Mouse (Mus musculus): ENCODE measurements around the gene Rprd1b. TPM values are rescaled to one million over a fixed set of nuclear protein-coding genes. Genes with fewer than 3 reads are reported as not detected.

Rprd1b gene
- total RNA-seq, 2 experiments from 2014 or later: 25.0 to 39.9 TPM

- no peak for DNase-seq
These were observed 51.6 kb downstream of the Rprd1b start for GRCm38 (mm10) chr2:158079843-158080395.

- DNase-seq: no peak
These were observed 52.4 kb downstream of the Rprd1b start for GRCm38 (mm10) chr2:158080622-158081241.

GRCm38 (mm10) chr2:158084486-158084885 is 56.2 kb downstream of the Rprd1b start:
- no peak for DNase-seq

GRCm38 (mm10) chr2:158090096-158090495 is 61.8 kb downstream of the Rprd1b start:
- no peak for DNase-seq

GRCm38 (mm10) chr2:158093345-158093744 is 65.0 kb downstream of the Rprd1b start:
- peak; percentile 32 for DNase-seq

- no peak for DNase-seq
These were observed 66.0 kb downstream of the Rprd1b start for GRCm38 (mm10) chr2:158094300-158094699.

GRCm38 (mm10) chr2:158094846-158095245 is 66.5 kb downstream of the Rprd1b start:
- no peak for DNase-seq

- DNase-seq: no peak
These were observed 68.8 kb downstream of the Rprd1b start for GRCm38 (mm10) chr2:158097071-158097470.

- no peak for DNase-seq
These were observed 70.4 kb downstream of the Rprd1b start for GRCm38 (mm10) chr2:158098730-158099129.

- no peak for DNase-seq
These were observed 71.2 kb downstream of the Rprd1b start for GRCm38 (mm10) chr2:158099537-158099936.

- DNase-seq: no peak
These were observed 73.5 kb downstream of the Rprd1b start for GRCm38 (mm10) chr2:158101768-158102167.

GRCm38 (mm10) chr2:158104966-158105365 is 76.7 kb downstream of the Rprd1b start:
- no peak for DNase-seq

GRCm38 (mm10) chr2:158105605-158106004 is 77.3 kb downstream of the Rprd1b start:
- no peak for DNase-seq

GRCm38 (mm10) chr2:158106947-158107587 is 78.8 kb downstream of the Rprd1b start:
- peak; percentile 76 for DNase-seq

- no peak for DNase-seq
These were observed 81.2 kb downstream of the Rprd1b start for GRCm38 (mm10) chr2:158109516-158109915.

GRCm38 (mm10) chr2:158113591-158114257 is 85.4 kb downstream of the Rprd1b start:
- peak; percentile 85 for DNase-seq

GRCm38 (mm10) chr2:158114931-158115330 is 86.6 kb downstream of the Rprd1b start:
- no peak for DNase-seq

GRCm38 (mm10) chr2:158115838-158116453 is 87.6 kb downstream of the Rprd1b start:
- no peak for DNase-seq

GRCm38 (mm10) chr2:158116653-158117052 is 88.4 kb downstream of the Rprd1b start:
- DNase-seq: no peak

- no peak for DNase-seq
These were observed 90.8 kb downstream of the Rprd1b start for GRCm38 (mm10) chr2:158119145-158119544.

- DNase-seq: no peak
These were observed 91.9 kb downstream of the Rprd1b start for GRCm38 (mm10) chr2:158120211-158120610.

- DNase-seq: no peak
These were observed 92.6 kb downstream of the Rprd1b start for GRCm38 (mm10) chr2:158120868-158121267.
